Mouse (Mus musculus) embryo, embryonic 9.5 days (tissue): ENCODE measurements around the gene Pigo.

Experiments
- DNase-seq: peaks from one replicate; pipeline ENCODE4 v3.0.0-alpha.2; 2017; ENCODE audit errors: extremely low spot score

Pigo gene

GRCm38 (mm10) chr4:43025084-43025960 is at the start of gene Pigo:
Pigo (minus strand) TSS chr4:43025819.
- peak; percentile 94 for DNase-seq

- no peak for DNase-seq
These were observed 49.3 kb upstream of the Pigo start for GRCm38 (mm10) chr4:43074923-43075322.

- no peak for DNase-seq
These were observed 39.9 kb upstream of the Pigo start for GRCm38 (mm10) chr4:43065471-43065870.

GRCm38 (mm10) chr4:43060286-43060685 is 34.7 kb upstream of the Pigo start:
- no peak for DNase-seq

- DNase-seq, result no peak
These were observed 34.1 kb upstream of the Pigo start for GRCm38 (mm10) chr4:43059697-43060096.

- peak; percentile 91 for DNase-seq
These were observed 33.4 kb upstream of the Pigo start, which contains the start of gene Unc13b for GRCm38 (mm10) chr4:43058753-43059654. Unc13b (plus strand) TSS chr4:43058953.

- DNase-seq, result no peak
These were observed 32.8 kb upstream of the Pigo start for GRCm38 (mm10) chr4:43058392-43058752.

GRCm38 (mm10) chr4:43057654-43058053 is 32.0 kb upstream of the Pigo start:
- DNase-seq, result no peak

GRCm38 (mm10) chr4:43052627-43053026 is 27.0 kb upstream of the Pigo start:
- peak; percentile 49 for DNase-seq

- peak; percentile 79 for DNase-seq
These were observed 21.6 kb upstream of the Pigo start for GRCm38 (mm10) chr4:43047231-43047630.

- no peak for DNase-seq
These were observed 21.0 kb upstream of the Pigo start for GRCm38 (mm10) chr4:43046607-43047006.

GRCm38 (mm10) chr4:43045659-43046302 is 20.2 kb upstream of the Pigo start, which contains the start of gene Fam214b:
Fam214b (minus strand) TSS chr4:43046220.
- DNase-seq, result peak; percentile 100

GRCm38 (mm10) chr4:43045285-43045658 is 19.7 kb upstream of the Pigo start:
- no peak for DNase-seq

GRCm38 (mm10) chr4:43044673-43045072 is 19.1 kb upstream of the Pigo start:
- DNase-seq, result peak; percentile 28

GRCm38 (mm10) chr4:43043644-43044357 is 18.2 kb upstream of the Pigo start:
- DNase-seq, result peak; percentile 79

- no peak for DNase-seq
These were observed 15.4 kb upstream of the Pigo start for GRCm38 (mm10) chr4:43040881-43041547.

GRCm38 (mm10) chr4:43040114-43040572 is 14.5 kb upstream of the Pigo start:
- peak; percentile 94 for DNase-seq

GRCm38 (mm10) chr4:43039609-43040008 is 14.0 kb upstream of the Pigo start:
- no peak for DNase-seq

GRCm38 (mm10) chr4:43038567-43039495 is 13.2 kb upstream of the Pigo start:
- no peak for DNase-seq
